Mouse (Mus musculus) limb, embryonic 15.5 days (tissue): Measurements from ENCODE around the gene Mreg. TPM values are rescaled to one million over a fixed set of nuclear protein-coding genes. Genes with fewer than 3 reads are reported as not detected.
"Not testable (repeated sequence)": the region's sequence is repeated elsewhere in the genome, so short reads cannot be mapped to it uniquely, and the experiment has no call there.

Experiments used
- ATAC-seq: fragments of 200-750 bp; cut with Nextera tagmentation; 2 replicates; pipeline ENCODE4 v1.8.0; 2017; ENCODE audit warnings: low read depth, moderate TSS enrichment; ENCODE audit not compliant: insufficient number of reproducible peaks, low FRiP score, low TSS enrichment
- H3K27ac ChIP-seq: fragments of 300-500 bp; sonication (generic); 2 replicates; pipeline ENCODE4 v1.5.1; 2015; ENCODE audit warnings: moderate library complexity, mild to moderate bottlenecking, inconsistent platforms
- H3K27me3 ChIP-seq: fragments of 300-500 bp; sonication (generic); 2 replicates; pipeline ENCODE4 v1.6.1; 2015; ENCODE audit warnings: inconsistent platforms
- H3K36me3 ChIP-seq: fragments of 300-500 bp; sonication (generic); 2 replicates; pipeline ENCODE4 v1.6.1; 2015; ENCODE audit warnings: inconsistent platforms
- H3K4me1 ChIP-seq: fragments of 300-500 bp; sonication (generic); 2 replicates; pipeline ENCODE4 v1.6.1; 2015; ENCODE audit warnings: inconsistent platforms
- H3K4me2 ChIP-seq: fragments of 300-500 bp; sonication (generic); 2 replicates; pipeline ENCODE4 v1.6.1; 2015; ENCODE audit warnings: mild to moderate bottlenecking, inconsistent platforms
- H3K4me3 ChIP-seq: fragments of 300-500 bp; sonication (generic); 2 replicates; pipeline ENCODE4 v1.5.1; 2015; ENCODE audit warnings: mild to moderate bottlenecking, inconsistent platforms
- H3K9ac ChIP-seq: fragments of 300-500 bp; sonication (generic); 2 replicates; pipeline ENCODE4 v1.6.1; 2015; ENCODE audit warnings: inconsistent platforms
- H3K9me3 ChIP-seq: fragments of 300-500 bp; sonication (generic); 2 replicates; pipeline ENCODE4 v1.6.1; 2016; ENCODE audit warnings: inconsistent platforms
- WGBS: fragments of 180-500 bp; shearing (Covaris S2); methylation state at CpG from one replicate; pipeline ENCODE4 v1.1.7; 2015; 5-methylcytosine and 5-hydroxymethylcytosine counted together
- polyA plus RNA-seq: library from polyadenylated mRNA; unstranded; fragments of >200 nt; fragmentation: Nextera tagmentation; extraction: Ambion mirVana; gene quantifications from 2 replicates; pipeline ENCODE4 v1.2.1, GENCODE M21; 2015

Gene Mreg
- polyA plus RNA-seq, 1 experiment from 2014 or later, result 5.4 TPM

- H3K27ac ChIP-seq, result peak overlapping the region; percentile 99
- H3K9ac ChIP-seq, result peak overlapping the region; percentile 78
- H3K4me3 ChIP-seq, result peak overlapping the region; percentile 50
- WGBS, result under 1% methylated on average over 47 of the region's 47 CpGs
- no peaks in the 10 kb centered on the region for H3K4me1 ChIP-seq
- H3K27me3 ChIP-seq, result no peaks in the 10 kb centered on the region
- no peaks in the 10 kb centered on the region for H3K9me3 ChIP-seq
- no peaks in the 10 kb centered on the region for H3K36me3 ChIP-seq
- peak; percentile 93 for ATAC-seq
- H3K4me2 ChIP-seq, result peak overlapping the region; percentile 59
These were observed 31.7 kb upstream of the Mreg start for GRCm38 (mm10) chr1:72243656-72244316.

- H3K4me3 ChIP-seq, result no peak overlapping the region
- no peak for ATAC-seq
- H3K4me1 ChIP-seq, result peaks cover 4% of the 10 kb centered on the region; the same call in 1 of the 2 replicates
- WGBS, result 87% methylated on average over 5 of the region's 5 CpGs
- no peaks in the 10 kb centered on the region for H3K36me3 ChIP-seq
- H3K27ac ChIP-seq, result no peak overlapping the region
- no peaks in the 10 kb centered on the region for H3K9me3 ChIP-seq
- H3K4me2 ChIP-seq, result no peak overlapping the region
- no peaks in the 10 kb centered on the region for H3K27me3 ChIP-seq
- no peak overlapping the region for H3K9ac ChIP-seq
These were observed 30.6 kb upstream of the Mreg start for GRCm38 (mm10) chr1:72242581-72243143.

GRCm38 (mm10) chr1:72239113-72239512 is 27.0 kb upstream of the Mreg start:
- not testable (repeated sequence) for H3K4me1 ChIP-seq, H3K36me3 ChIP-seq
- WGBS, result 78% methylated on average over 3 of the region's 3 CpGs

GRCm38 (mm10) chr1:72238016-72238580 is 26.0 kb upstream of the Mreg start:
- Histone ChIP-seq H3K36me3 (no peaks in the 10 kb centered on the region), H3K27ac (0 out of 2 replicates have a peak overlapping the region, but pooled peaks have one; percentile 39), H3K9ac (no peak overlapping the region), H3K4me3 (no peak overlapping the region), H3K9me3 (no peaks in the 10 kb centered on the region), H3K4me1 (peaks cover 6% of the 10 kb centered on the region), H3K4me2 (no peak overlapping the region), H3K27me3 (no peaks in the 10 kb centered on the region)
- ATAC-seq, result no peak
- 53% methylated on average over 10 of the region's 10 CpGs for WGBS

More at GRCm38 (mm10) chr1:72239113-72239512, 27.0 kb upstream of the Mreg start:
- H3K9me3 ChIP-seq, H3K27ac ChIP-seq, ATAC-seq, H3K4me3 ChIP-seq, H3K4me2 ChIP-seq, H3K9ac ChIP-seq, H3K27me3 ChIP-seq: not testable (repeated sequence)

GRCm38 (mm10) chr1:72237007-72237775 is 25.1 kb upstream of the Mreg start:
- Histone ChIP-seq H3K36me3 (no peaks in the 10 kb centered on the region), H3K9ac (no peak overlapping the region), H3K4me3 (peak overlapping the region; percentile 26), H3K4me2 (peak overlapping the region; percentile 32), H3K27me3 (no peaks in the 10 kb centered on the region), H3K4me1 (peaks cover 6% of the 10 kb centered on the region), H3K27ac (no peak overlapping the region), H3K9me3 (no peaks in the 10 kb centered on the region)
- WGBS, result 3% methylated on average over 13 of the region's 13 CpGs
- peak; percentile 62; the same call in 1 of the 2 replicates for ATAC-seq

- H3K4me2 ChIP-seq, result peak overlapping the region; percentile 57
- not testable (repeated sequence) for H3K27me3 ChIP-seq, H3K36me3 ChIP-seq, H3K4me1 ChIP-seq, H3K9me3 ChIP-seq
- peak; percentile 77 for ATAC-seq
- H3K9ac ChIP-seq, result peak overlapping the region; percentile 46
- H3K4me3 ChIP-seq, result peak overlapping the region; percentile 53
- peak overlapping the region; percentile 85 for H3K27ac ChIP-seq
- WGBS, result under 1% methylated on average over 37 of the region's 50 CpGs
These were observed 24.4 kb upstream of the Mreg start for GRCm38 (mm10) chr1:72236363-72237006.

GRCm38 (mm10) chr1:72232592-72232991 is 20.5 kb upstream of the Mreg start:
- not testable (repeated sequence) for H3K27me3 ChIP-seq, H3K27ac ChIP-seq, H3K9ac ChIP-seq, H3K4me3 ChIP-seq, ATAC-seq, H3K36me3 ChIP-seq, H3K4me2 ChIP-seq, H3K9me3 ChIP-seq, H3K4me1 ChIP-seq
- WGBS, result 79% methylated on average over 10 of the region's 10 CpGs

- no peak overlapping the region for H3K27ac ChIP-seq
- no peaks in the 10 kb centered on the region; the same call in 1 of the 2 replicates for H3K4me1 ChIP-seq
- no peaks in the 10 kb centered on the region for H3K9me3 ChIP-seq
- WGBS, result 32% methylated on average over 3 of the region's 3 CpGs
- no peaks in the 10 kb centered on the region for H3K36me3 ChIP-seq
- no peak for ATAC-seq
- no peak overlapping the region for H3K4me2 ChIP-seq
- H3K27me3 ChIP-seq, result peaks cover 9% of the 10 kb centered on the region
- no peak overlapping the region for H3K4me3 ChIP-seq
- H3K9ac ChIP-seq, result no peak overlapping the region
These were observed 16.9 kb upstream of the Mreg start for GRCm38 (mm10) chr1:72228974-72229373.

GRCm38 (mm10) chr1:72227546-72227945 is 15.4 kb upstream of the Mreg start:
- Histone ChIP-seq H3K4me3 (no peak overlapping the region), H3K27me3 (peaks cover 17% of the 10 kb centered on the region), H3K9ac (no peak overlapping the region), H3K9me3 (no peaks in the 10 kb centered on the region), H3K36me3 (no peaks in the 10 kb centered on the region), H3K4me1 (no peaks in the 10 kb centered on the region; the same call in 1 of the 2 replicates), H3K27ac (no peak overlapping the region), H3K4me2 (no peak overlapping the region)
- no peak for ATAC-seq
- WGBS, result 82% methylated on average over 5 of the region's 5 CpGs

GRCm38 (mm10) chr1:72226887-72227481 is 14.9 kb upstream of the Mreg start:
- no peak overlapping the region for H3K4me3 ChIP-seq
- H3K27me3 ChIP-seq, result peaks cover 17% of the 10 kb centered on the region
- no peak for ATAC-seq
- WGBS, result 26% methylated on average over 4 of the region's 4 CpGs
- H3K9me3 ChIP-seq, result no peaks in the 10 kb centered on the region
- H3K4me2 ChIP-seq, result no peak overlapping the region
- H3K9ac ChIP-seq, result no peak overlapping the region
- no peaks in the 10 kb centered on the region for H3K36me3 ChIP-seq
- H3K4me1 ChIP-seq, result no peaks in the 10 kb centered on the region; the same call in 1 of the 2 replicates
- H3K27ac ChIP-seq, result no peak overlapping the region

GRCm38 (mm10) chr1:72226172-72226886 is 14.2 kb upstream of the Mreg start:
- Histone ChIP-seq H3K9me3 (no peaks in the 10 kb centered on the region), H3K9ac (no peak overlapping the region), H3K27me3 (peaks cover 17% of the 10 kb centered on the region), H3K36me3 (no peaks in the 10 kb centered on the region), H3K4me3 (peak overlapping the region; percentile 50), H3K27ac (no peak overlapping the region), H3K4me1 (no peaks in the 10 kb centered on the region; the same call in 1 of the 2 replicates), H3K4me2 (peak overlapping the region; percentile 65)
- WGBS, result under 1% methylated on average over 11 of the region's 18 CpGs
- peak; percentile 78 for ATAC-seq
